Mouse (Mus musculus) midbrain, embryonic 14.5 days (tissue): ENCODE results near the gene Tgm2. TPM values are rescaled to one million over a fixed set of nuclear protein-coding genes. Genes with fewer than 3 reads are reported as not detected.

Source experiments
- ATAC-seq: fragments of 200-750 bp; cut with Nextera tagmentation; 2 replicates; pipeline ENCODE4 v1.8.0; 2017; ENCODE audit warnings: moderate number of reproducible peaks, moderate library complexity; ENCODE audit not compliant: low FRiP score, low TSS enrichment
- DNase-seq: peaks from one replicate; pipeline ENCODE4 v3.0.0-alpha.2; 2015
- H3K27ac ChIP-seq: fragments of 300-500 bp; sonication (generic); replicated peaks from 2 replicates; pipeline ENCODE4 v1.5.1; 2014; ENCODE audit warnings: mild to moderate bottlenecking, low read depth, low read length, moderate library complexity
- H3K27me3 ChIP-seq: fragments of 300-500 bp; sonication (generic); 2 replicates; pipeline ENCODE4 v1.6.1; 2014; ENCODE audit warnings: low read length, control low read depth, mixed read lengths; ENCODE audit not compliant: control insufficient read depth, insufficient read depth
- H3K36me3 ChIP-seq: fragments of 300-500 bp; sonication (generic); 2 replicates; pipeline ENCODE4 v1.6.1; 2014; ENCODE audit warnings: low read length, control low read depth; ENCODE audit not compliant: control insufficient read depth, insufficient read depth
- H3K4me1 ChIP-seq: fragments of 300-500 bp; sonication (generic); 2 replicates; pipeline ENCODE4 v1.6.1; 2014; ENCODE audit warnings: mild to moderate bottlenecking, antibody characterized with exemption, low read length, control low read depth; ENCODE audit not compliant: control insufficient read depth, insufficient read depth
- H3K4me2 ChIP-seq: fragments of 300-500 bp; sonication (generic); 2 replicates; pipeline ENCODE4 v1.6.1; 2014; ENCODE audit warnings: mild to moderate bottlenecking, low read length, moderate library complexity
- H3K4me3 ChIP-seq: fragments of 300-500 bp; sonication (generic); replicated peaks from 2 replicates; pipeline ENCODE4 v1.5.1; 2014; ENCODE audit warnings: low read depth, low read length
- H3K9ac ChIP-seq: fragments of 300-500 bp; sonication (generic); replicated peaks from 2 replicates; pipeline ENCODE4 v1.6.1; 2014; ENCODE audit warnings: mild to moderate bottlenecking, low read length, moderate library complexity
- H3K9me3 ChIP-seq: fragments of 300-500 bp; sonication (generic); 2 replicates; pipeline ENCODE4 v1.6.1; 2016; ENCODE audit warnings: low read length, control low read depth, mixed read lengths; ENCODE audit not compliant: control insufficient read depth
- WGBS: fragments of 180-500 bp; shearing (Covaris S2); extraction: QIAGEN DNeasy Blood & Tissue Kit; methylation state at CpG from one replicate; pipeline ENCODE4 v1.1.7; 2014; 5-methylcytosine and 5-hydroxymethylcytosine counted together
- polyA plus RNA-seq: library from polyadenylated mRNA; unstranded; fragments of >200 nt; fragmentation: Nextera tagmentation; extraction: Ambion mirVana; gene quantifications from 2 replicates; pipeline ENCODE4 v1.2.1, GENCODE M21; 2014

Gene Tgm2
- polyA plus RNA-seq, 1 experiment from 2014 or later, result 6.8 TPM

DNA sequence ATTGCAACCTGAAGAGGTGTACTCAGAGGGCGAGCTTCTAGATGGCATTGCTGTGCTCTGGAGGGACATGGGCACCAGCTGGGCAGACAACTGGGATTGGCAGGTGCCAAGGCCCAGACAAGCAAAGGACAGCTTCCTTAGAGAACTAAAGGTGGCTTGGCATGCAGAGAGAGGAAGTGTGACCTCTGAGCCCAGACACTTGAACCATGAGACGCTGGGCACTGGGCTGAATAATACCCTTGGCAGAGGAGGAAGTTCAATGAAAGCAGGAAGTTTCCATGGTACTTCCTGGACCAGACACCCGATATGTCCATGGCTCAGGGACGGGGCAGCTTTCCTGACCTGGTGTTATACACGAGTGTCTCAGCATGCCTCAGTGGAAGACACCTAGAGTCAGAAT lies 28.2 kb upstream of the Tgm2 start:
- DNase-seq, result no peak
- Histone ChIP-seq H3K4me1 (peaks cover 16% of the 10 kb centered on the region; the same call in 1 of the 2 replicates), H3K4me2 (no peak overlapping the region), H3K27ac (no peak overlapping the region), H3K36me3 (no peaks in the 10 kb centered on the region), H3K9ac (no peak overlapping the region), H3K27me3 (no peaks in the 10 kb centered on the region), H3K9me3 (no peaks in the 10 kb centered on the region), H3K4me3 (no peak overlapping the region)
- 86% methylated on average over 5 of the region's 5 CpGs for WGBS
- no peak for ATAC-seq

DNA sequence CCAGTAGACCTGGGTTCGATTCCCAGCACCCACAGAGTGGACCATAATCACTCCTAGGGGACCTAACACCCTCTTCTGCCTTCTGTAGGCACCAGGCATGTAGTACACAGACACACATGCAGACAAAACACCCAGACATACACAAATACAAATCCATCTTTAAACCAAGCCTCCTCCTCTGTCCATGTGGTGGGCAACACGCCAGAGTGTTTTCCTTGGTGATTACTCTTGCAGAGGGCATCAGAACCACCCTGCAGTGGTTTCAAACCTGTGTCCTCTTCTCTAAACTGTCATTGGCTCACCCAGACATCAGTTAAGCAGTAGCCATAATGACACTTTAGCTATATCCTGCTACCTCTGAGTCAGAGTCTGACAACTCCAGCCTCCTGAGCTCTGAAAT lies 24.2 kb upstream of the Tgm2 start:
- H3K27me3 ChIP-seq, result no peaks in the 10 kb centered on the region
- no peaks in the 10 kb centered on the region for H3K36me3 ChIP-seq
- no peak overlapping the region for H3K27ac ChIP-seq
- H3K4me2 ChIP-seq, result no peak overlapping the region
- no peak for ATAC-seq
- no peaks in the 10 kb centered on the region for H3K9me3 ChIP-seq
- no peak overlapping the region for H3K4me3 ChIP-seq
- H3K4me1 ChIP-seq, result no peaks in the 10 kb centered on the region
- no peak overlapping the region for H3K9ac ChIP-seq
- WGBS, result 79% methylated on average over 2 of the region's 2 CpGs
- no peak for DNase-seq

DNA sequence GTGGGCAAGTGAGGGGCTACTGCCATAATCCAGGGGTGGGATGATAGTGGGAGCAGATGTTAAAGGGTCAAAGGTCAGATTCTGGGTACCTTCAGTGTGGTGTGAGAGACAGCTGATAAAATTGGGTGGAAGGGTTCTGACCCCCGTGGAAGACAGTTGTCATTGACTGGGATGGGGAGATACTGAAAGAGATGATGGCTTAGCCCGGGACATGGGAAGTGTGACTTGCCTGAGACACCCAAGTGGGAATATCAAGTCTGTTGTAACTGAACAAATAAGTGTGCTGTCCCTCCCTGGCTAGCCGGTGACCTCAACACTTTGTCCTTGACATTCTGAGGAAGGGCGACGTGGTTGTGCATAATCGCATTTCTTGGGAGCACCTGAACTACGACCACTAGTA lies 23.5 kb upstream of the Tgm2 start:
- H3K27ac ChIP-seq, result no peak overlapping the region
- no peaks in the 10 kb centered on the region for H3K27me3 ChIP-seq
- DNase-seq (no peak), ATAC-seq (no peak)
- H3K9me3 ChIP-seq, result no peaks in the 10 kb centered on the region
- no peaks in the 10 kb centered on the region for H3K36me3 ChIP-seq
- no peak overlapping the region for H3K4me3 ChIP-seq
- H3K4me1 ChIP-seq, result no peaks in the 10 kb centered on the region
- WGBS, result 95% methylated on average over 7 of the region's 7 CpGs
- no peak overlapping the region for H3K4me2 ChIP-seq
- no peak overlapping the region for H3K9ac ChIP-seq

DNA sequence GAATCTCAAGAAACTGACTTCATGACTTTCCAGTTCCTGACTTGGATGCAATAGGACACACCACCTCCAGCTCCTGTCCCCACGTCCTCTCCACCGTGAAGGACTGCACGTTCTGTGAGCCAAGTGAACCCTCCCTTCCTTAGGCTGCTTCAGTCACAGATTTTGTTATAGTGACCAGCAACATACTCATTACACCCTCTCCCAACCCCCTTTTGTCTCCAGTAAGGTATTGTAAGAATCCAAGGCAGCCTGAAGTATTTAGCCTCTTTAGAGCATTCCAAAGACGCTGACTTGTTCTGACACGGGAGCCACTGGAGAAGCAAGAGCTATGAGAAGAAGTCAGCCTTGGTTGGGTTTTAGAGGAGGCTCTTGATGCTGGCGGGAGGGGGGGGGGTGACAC lies 23.1 kb upstream of the Tgm2 start:
- H3K4me3 ChIP-seq, result no peak overlapping the region
- 83% methylated on average over 6 of the region's 6 CpGs for WGBS
- ATAC-seq (no peak), DNase-seq (no peak)
- no peaks in the 10 kb centered on the region for H3K9me3 ChIP-seq
- H3K27ac ChIP-seq, result no peak overlapping the region
- H3K4me2 ChIP-seq, result no peak overlapping the region
- no peaks in the 10 kb centered on the region for H3K4me1 ChIP-seq
- no peak overlapping the region for H3K9ac ChIP-seq
- no peaks in the 10 kb centered on the region for H3K27me3 ChIP-seq
- H3K36me3 ChIP-seq, result no peaks in the 10 kb centered on the region

GRCm38 (mm10) chr2:158168741-158169211 lies 22.5 kb upstream of the Tgm2 start:
- 76% methylated on average over 8 of the region's 8 CpGs for WGBS

GRCm38 (mm10) chr2:158167496-158168205 lies 21.4 kb upstream of the Tgm2 start:
- no peaks in the 10 kb centered on the region for H3K36me3 ChIP-seq
- H3K9ac ChIP-seq, result no peak overlapping the region
- no peaks in the 10 kb centered on the region for H3K27me3 ChIP-seq
- WGBS, result 74% methylated on average over 9 of the region's 9 CpGs
- H3K27ac ChIP-seq, result no peak overlapping the region
- no peak overlapping the region for H3K4me2 ChIP-seq
- no peaks in the 10 kb centered on the region for H3K4me1 ChIP-seq
- DNase-seq (no peak), ATAC-seq (no peak)
- H3K9me3 ChIP-seq, result no peaks in the 10 kb centered on the region
- no peak overlapping the region for H3K4me3 ChIP-seq

More at GRCm38 (mm10) chr2:158168741-158169211, 22.5 kb upstream of the Tgm2 start:
- DNase-seq, result no peak
- Histone ChIP-seq H3K27me3 (no peaks in the 10 kb centered on the region), H3K4me2 (no peak overlapping the region), H3K9me3 (no peaks in the 10 kb centered on the region), H3K36me3 (no peaks in the 10 kb centered on the region), H3K4me3 (no peak overlapping the region), H3K9ac (no peak overlapping the region), H3K27ac (no peak overlapping the region), H3K4me1 (no peaks in the 10 kb centered on the region)
- ATAC-seq, result no peak

GRCm38 (mm10) chr2:158166628-158167027 lies 20.4 kb upstream of the Tgm2 start:
- Histone ChIP-seq H3K4me1 (no peaks in the 10 kb centered on the region), H3K4me3 (no peak overlapping the region), H3K9ac (no peak overlapping the region), H3K4me2 (no peak overlapping the region), H3K27ac (no peak overlapping the region), H3K9me3 (no peaks in the 10 kb centered on the region), H3K36me3 (no peaks in the 10 kb centered on the region), H3K27me3 (no peaks in the 10 kb centered on the region)
- ATAC-seq (no peak), DNase-seq (no peak)
- 77% methylated on average over 7 of the region's 7 CpGs for WGBS

DNA sequence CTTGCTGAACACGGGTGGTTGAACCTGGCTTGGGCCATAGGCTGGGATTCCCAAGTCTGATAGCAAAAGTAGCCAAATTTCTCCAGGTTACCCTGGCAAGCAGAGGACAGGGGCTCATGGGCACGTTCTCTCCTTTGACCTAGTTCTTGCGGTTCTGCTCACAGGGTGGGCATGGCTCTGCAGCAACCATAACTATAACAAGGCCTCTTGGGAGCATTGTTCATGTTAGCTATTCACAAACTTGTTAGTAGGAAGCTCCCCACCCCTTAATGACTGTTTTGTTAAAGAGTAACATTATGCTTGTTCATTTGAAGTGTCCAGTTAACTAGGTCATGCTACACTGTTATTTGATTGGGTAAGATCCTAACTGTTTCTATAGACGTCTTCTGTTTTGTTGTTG lies 19.5 kb upstream of the Tgm2 start:
- ATAC-seq (no peak), DNase-seq (no peak)
- Histone ChIP-seq H3K27ac (no peak overlapping the region), H3K27me3 (no peaks in the 10 kb centered on the region), H3K9ac (no peak overlapping the region), H3K4me3 (no peak overlapping the region), H3K36me3 (no peaks in the 10 kb centered on the region), H3K9me3 (no peaks in the 10 kb centered on the region), H3K4me1 (no peaks in the 10 kb centered on the region), H3K4me2 (no peak overlapping the region)
- WGBS, result 79% methylated on average over 4 of the region's 4 CpGs

DNA sequence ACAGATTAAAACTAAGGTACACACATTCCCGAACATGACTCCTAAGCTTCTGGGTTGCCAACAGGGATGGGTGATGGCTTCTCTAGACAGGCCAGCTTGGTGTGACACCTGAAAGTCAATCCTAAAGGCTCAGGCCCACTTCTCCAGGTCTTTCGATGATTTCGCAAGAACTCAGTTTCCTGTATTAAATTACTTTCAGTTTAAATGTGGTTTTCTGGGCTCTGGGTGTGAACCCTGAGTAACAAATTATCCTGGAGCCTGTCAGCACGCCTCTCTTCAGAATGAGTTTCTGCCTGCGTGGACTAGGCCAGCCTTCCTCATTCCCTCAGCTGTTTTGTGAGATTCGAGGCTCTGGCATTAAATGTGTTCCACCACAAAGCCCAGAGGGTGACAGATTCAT lies 16.8 kb upstream of the Tgm2 start:
- no peaks in the 10 kb centered on the region for H3K9me3 ChIP-seq
- no peaks in the 10 kb centered on the region for H3K36me3 ChIP-seq
- H3K4me3 ChIP-seq, result no peak overlapping the region
- no peak overlapping the region for H3K9ac ChIP-seq
- WGBS, result 82% methylated on average over 6 of the region's 6 CpGs
- no peaks in the 10 kb centered on the region for H3K4me1 ChIP-seq
- H3K4me2 ChIP-seq, result no peak overlapping the region
- DNase-seq (no peak), ATAC-seq (no peak)
- H3K27me3 ChIP-seq, result no peaks in the 10 kb centered on the region
- H3K27ac ChIP-seq, result no peak overlapping the region
